Mouse (Mus musculus) E14TG2a.4 (cell line): ENCODE measurements at regions not wholly inside any gene's neighbourhood (a gene's known extent, or its start where the extent isn't known, plus 50 kb on each side); places are given as distances from the start of the nearest gene placed in this dataset.
"Not testable (repeated sequence)": the region's sequence is repeated elsewhere in the genome, so short reads cannot be mapped to it uniquely, and the experiment has no call there.

Experiments used
- H3K27me3 ChIP-seq: 2 replicates; pipeline ENCODE4 v1.6.1; 2014; ENCODE audit warnings: low read length, control low read depth; ENCODE audit not compliant: insufficient read depth
- H3K36me3 ChIP-seq: 2 replicates; pipeline ENCODE4 v1.6.1; 2014; ENCODE audit warnings: low read length, control low read depth; ENCODE audit not compliant: insufficient read depth
- H3K4me1 ChIP-seq: replicated peaks from 2 replicates; pipeline ENCODE4 v1.6.1; 2014; ENCODE audit warnings: low read depth, low read length, control low read depth
- H3K4me3 ChIP-seq: replicated peaks from 2 replicates; pipeline ENCODE4 v1.5.1; 2014; ENCODE audit warnings: mild to moderate bottlenecking, low read length
- H3K9me3 ChIP-seq: 2 replicates; pipeline ENCODE4 v1.6.1; 2014; ENCODE audit warnings: low read length, control low read depth
- CTCF ChIP-seq: conservative IDR thresholded peaks from 2 replicates; pipeline ENCODE4 v1.5.1; 2014; ENCODE audit warnings: low read length
- NANOG ChIP-seq: IDR thresholded peaks from 2 replicates; pipeline ENCODE4 v1.6.1; 2014; ENCODE audit warnings: borderline replicate concordance, low read length, mixed read lengths
- POU5F1 ChIP-seq: IDR thresholded peaks from 2 replicates; pipeline ENCODE4 v1.6.1; 2014; ENCODE audit warnings: low read length, borderline replicate concordance

DNA sequence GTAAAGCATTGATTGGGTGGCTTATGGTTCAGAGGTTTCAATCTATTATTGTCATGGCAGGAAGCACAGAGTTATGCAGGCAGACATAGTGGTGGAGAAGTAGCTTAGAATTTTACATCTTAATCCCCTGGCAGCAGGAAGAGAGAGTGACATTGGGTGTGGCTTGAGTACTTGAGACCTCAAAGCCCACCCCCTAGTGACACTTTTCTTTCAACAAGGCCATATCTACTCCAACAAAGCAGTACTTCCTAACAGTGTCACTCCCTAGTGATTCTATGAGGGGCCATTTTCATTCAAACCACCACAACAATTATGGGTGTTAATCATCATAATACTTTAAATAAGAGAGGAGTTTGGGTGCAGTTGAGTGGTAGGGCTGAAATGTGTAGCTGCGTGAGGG is 195.8 kb upstream of the Oprm1 start:
- no peaks in the 10 kb centered on the region for H3K27me3 ChIP-seq
- no peaks in the 10 kb centered on the region for H3K4me1 ChIP-seq
- peaks cover 46% of the 10 kb centered on the region for H3K9me3 ChIP-seq
- no peak for TF ChIP-seq CTCF
- H3K4me3 ChIP-seq = no peak overlapping the region
- no peaks in the 10 kb centered on the region for H3K36me3 ChIP-seq

DNA sequence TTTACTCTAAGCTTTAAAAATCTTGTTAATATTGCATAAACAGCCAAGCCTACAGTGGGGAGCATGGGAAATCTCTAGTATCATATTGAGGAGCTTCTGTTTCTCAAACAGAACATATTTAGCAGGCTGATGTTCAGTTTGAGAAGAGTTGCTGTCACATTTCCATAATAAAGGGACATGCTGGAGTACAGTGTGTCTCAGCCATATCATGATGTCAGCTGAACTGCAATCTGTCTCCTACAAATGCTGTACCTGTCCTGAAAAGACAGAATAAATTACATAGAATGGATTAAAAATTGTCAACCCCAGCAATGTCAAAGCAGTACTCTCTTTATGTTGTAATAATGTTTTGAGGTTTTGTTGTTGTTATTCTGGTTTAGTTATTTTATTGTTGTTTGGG is 179.7 kb upstream of the Oprm1 start:
- Histone ChIP-seq H3K9me3 (peaks cover 40% of the 10 kb centered on the region), H3K4me1 (no peaks in the 10 kb centered on the region)

DNA sequence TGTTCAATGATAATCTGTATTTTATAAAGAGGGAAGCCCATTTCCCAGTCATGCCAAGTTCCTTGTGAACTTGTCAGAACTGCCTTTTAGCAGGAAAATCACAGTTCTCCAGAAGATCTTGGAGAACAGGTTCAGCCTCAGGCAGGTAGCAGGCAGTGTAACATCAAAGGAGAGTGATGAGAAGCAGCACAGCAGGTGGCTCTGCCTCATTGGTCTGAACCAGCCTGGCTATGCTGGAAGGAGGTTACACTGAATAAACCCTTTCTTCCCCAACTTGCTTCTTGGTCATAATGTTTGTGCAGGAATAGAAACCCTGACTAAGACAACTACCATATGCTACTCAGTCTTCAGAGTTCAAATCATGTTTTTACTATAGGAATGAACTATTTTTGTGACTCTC is 172.5 kb upstream of the Oprm1 start:
- not testable (repeated sequence) for H3K4me3 ChIP-seq, H3K4me1 ChIP-seq, H3K36me3 ChIP-seq, H3K27me3 ChIP-seq
- H3K9me3 ChIP-seq = peaks cover 43% of the 10 kb centered on the region

More for the DNA sequence above, 179.7 kb upstream of the Oprm1 start:
- TF ChIP-seq NANOG (no peak), CTCF (no peak), POU5F1 (no peak)
- Histone ChIP-seq H3K4me3 (no peak overlapping the region), H3K27me3 (no peaks in the 10 kb centered on the region), H3K36me3 (no peaks in the 10 kb centered on the region)

DNA sequence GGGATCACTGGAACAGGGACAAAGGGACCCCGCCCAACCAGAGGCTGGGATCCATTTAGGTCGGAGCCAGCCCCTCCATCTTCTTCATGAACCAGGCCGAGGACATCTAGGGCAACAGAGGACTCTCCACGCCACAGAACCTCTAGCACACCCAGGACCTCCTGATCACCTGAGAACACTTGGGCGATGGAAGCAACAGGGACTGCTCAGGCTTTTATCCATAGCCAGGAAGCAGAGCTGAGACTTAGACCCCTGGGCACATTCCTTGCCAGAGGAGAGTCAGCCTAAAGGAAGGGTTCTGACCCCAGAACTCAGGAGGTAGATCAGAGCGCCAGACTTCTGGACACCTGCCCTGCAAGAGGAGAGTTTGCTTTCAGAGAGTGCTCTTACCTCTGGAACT is 168.1 kb upstream of the Oprm1 start:
- H3K9me3 ChIP-seq = peaks cover 50% of the 10 kb centered on the region
- no peaks in the 10 kb centered on the region for H3K36me3 ChIP-seq
- no peaks in the 10 kb centered on the region for H3K4me1 ChIP-seq
- TF ChIP-seq CTCF (no peak), NANOG (no peak), POU5F1 (no peak)
- no peaks in the 10 kb centered on the region for H3K27me3 ChIP-seq
- no peak overlapping the region for H3K4me3 ChIP-seq

DNA sequence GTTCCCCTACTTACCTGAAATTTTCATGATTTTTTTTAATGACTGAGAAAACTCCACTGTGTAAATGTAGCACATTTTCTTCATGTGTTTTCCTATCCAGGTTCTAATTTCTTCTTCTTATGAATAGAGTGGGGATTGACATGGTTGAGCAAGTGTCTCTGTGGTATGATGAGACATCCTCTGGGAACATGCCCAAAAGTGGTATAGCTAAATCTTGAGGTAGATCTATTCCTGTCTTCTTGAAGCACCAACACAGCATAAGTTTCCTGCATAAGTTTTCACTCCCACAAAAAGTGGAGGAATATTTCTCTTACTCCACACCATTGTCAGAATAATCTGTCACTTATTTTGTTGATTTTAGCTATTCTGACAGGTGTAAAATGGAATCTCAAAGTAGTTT is 161.1 kb upstream of the Oprm1 start:
- no peaks in the 10 kb centered on the region for H3K27me3 ChIP-seq
- no peaks in the 10 kb centered on the region for H3K4me1 ChIP-seq

DNA sequence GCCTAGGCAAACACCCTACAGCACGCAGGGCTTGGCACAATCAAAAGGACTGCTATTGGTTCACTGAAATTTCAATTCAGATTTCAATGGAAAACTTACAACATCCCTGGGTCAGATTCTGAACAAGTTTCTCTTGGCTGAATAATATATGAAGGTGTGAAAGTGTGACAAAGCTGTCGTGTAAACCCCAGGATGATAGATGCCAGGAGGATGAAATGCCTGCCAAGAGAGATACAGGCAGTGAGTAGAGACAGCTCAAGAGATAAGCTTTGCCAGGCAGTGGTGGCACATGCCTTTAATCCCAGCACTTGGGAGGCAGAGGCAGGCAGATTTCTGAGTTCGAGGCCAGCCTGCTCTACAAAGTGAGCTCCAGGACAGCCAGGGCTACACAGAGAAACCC is 159.7 kb upstream of the Oprm1 start:
- H3K4me3 ChIP-seq, H3K36me3 ChIP-seq, H3K27me3 ChIP-seq, H3K9me3 ChIP-seq, H3K4me1 ChIP-seq: not testable (repeated sequence)

More for the DNA sequence above, 161.1 kb upstream of the Oprm1 start:
- TF ChIP-seq NANOG = no peak
- no peak for TF ChIP-seq CTCF
- TF ChIP-seq POU5F1 = no peak
- Histone ChIP-seq H3K9me3 (no peaks in the 10 kb centered on the region), H3K4me3 (no peak overlapping the region), H3K36me3 (no peaks in the 10 kb centered on the region)

DNA sequence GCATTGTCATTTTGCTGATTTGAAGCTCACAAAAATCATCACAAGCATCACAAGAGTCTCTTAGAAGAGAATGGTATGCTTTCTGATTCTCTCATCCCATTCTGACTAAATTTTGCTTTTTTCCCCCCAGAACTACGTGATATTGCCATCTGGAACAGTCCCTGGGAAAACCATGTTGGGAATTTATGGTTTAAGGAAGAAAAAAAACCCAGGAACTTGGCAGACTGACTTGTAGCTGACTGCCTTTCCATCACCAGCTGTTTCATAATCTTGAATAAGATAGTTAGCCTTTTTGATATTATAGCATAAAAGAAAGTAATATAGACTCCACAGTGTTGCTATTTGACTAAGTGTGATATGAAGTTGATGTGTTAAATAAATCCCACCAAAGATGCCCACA is 110.7 kb upstream of the Oprm1 start:
- Histone ChIP-seq H3K4me1 (no peaks in the 10 kb centered on the region), H3K9me3 (peaks cover 14% of the 10 kb centered on the region; the same call in 1 of the 2 replicates), H3K36me3 (no peaks in the 10 kb centered on the region), H3K27me3 (no peaks in the 10 kb centered on the region), H3K4me3 (no peak overlapping the region)
- no peak for TF ChIP-seq POU5F1
- no peak for TF ChIP-seq NANOG

DNA sequence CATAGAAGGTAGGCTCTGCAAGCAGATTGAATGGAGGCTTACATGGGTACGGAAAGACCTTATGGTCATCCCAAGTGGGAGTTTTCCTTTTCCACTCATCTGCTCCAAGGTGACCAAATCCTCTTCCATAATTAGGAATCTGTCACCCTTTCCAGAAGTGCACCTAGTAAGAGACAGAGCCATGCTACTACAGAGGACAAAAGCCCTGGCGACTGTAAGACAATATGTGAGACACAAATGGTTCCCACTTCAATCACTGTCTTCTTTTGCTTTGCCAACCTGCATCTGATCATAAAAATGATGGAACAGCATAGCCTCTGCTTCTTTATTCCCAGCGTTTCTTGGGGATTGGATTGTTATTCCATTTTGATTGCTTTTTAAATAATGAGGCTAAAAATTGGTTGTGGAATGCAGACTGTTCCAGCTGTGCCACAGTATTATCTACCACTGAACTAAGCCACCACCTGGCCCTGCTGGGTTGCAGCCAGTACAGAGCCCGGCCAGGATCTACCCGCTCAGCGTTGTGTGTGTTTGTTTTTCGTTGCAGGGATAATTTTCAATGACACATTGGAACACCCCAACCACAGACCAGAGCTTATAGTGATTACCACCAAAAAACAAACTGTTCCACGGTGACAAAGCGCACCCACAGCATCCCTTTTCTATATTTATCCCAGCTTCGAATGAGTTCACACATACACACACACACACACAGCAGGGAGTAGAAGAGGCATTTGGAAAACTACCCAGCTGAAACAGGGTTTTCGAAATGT is 72.8 kb upstream of the Oprm1 start:
- no peaks in the 10 kb centered on the region for H3K9me3 ChIP-seq
- no peak for TF ChIP-seq POU5F1
- no peak for TF ChIP-seq NANOG
- no peak for TF ChIP-seq CTCF
- no peaks in the 10 kb centered on the region for H3K36me3 ChIP-seq
- H3K27me3 ChIP-seq = no peaks in the 10 kb centered on the region
- H3K4me3 ChIP-seq = no peak overlapping the region
- H3K4me1 ChIP-seq = no peaks in the 10 kb centered on the region

DNA sequence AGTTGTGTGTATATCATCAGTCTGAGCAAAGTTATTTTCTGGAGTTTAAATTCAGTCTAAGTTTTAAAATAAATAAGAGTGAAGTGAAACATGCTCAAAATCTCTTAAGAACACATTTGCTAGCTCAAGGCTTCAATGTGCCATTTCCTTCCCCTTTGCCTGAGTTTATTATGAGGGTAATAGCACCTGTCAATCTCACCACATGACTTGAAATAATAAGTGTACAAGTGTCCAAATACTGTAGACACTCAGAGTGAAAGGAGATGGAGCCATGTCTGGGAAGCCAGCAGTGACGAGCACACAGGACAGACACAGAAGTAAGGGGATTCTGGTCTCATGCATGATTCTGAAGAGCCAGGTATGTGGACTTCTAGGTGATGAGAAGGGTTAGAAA is 72.2 kb upstream of the Oprm1 start:
- Histone ChIP-seq H3K36me3 (no peaks in the 10 kb centered on the region), H3K4me3 (no peak overlapping the region), H3K9me3 (no peaks in the 10 kb centered on the region), H3K4me1 (no peaks in the 10 kb centered on the region), H3K27me3 (no peaks in the 10 kb centered on the region)
- no peak for TF ChIP-seq NANOG
- no peak for TF ChIP-seq POU5F1
- no peak for TF ChIP-seq CTCF
